Comparison of ENCODE assay signal across 1 mouse cellular context in the genomic region with DNA sequence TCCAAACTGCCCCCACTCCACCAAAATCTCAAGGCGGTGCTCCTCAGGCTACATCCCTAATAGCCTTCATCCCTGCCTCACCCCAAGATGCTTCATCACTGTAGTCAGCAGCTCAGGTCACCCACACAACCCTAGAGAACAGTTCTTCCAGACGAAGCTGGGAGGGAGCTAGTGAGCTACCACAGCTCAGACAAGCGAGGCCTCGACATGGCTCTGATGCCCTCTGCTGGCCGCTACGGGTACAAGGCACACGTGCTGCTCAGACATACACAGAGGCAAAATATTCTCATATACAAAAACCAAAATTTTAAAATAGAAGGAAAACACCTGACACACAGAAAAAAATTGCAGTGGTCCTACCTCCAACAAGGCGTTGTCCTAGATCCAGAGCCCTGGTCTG.
TF ChIP-seq lines count a peak whose summit lies in the region.

No protein-coding gene starts in this region.

TF ChIP-seq in MEL, 35 proteins besides CTCF, POLR2A, EP300 and RAD21 (continued from another document):
- TF ChIP-seq TBP (IDR thresholded peaks at IDR 0.05; ENCODE audit: low read depth, low read length) (0 out of 2 replicates have a peak, but pooled peaks have one; percentile 17), ZNF384 (IDR thresholded peaks at IDR 0.05; ENCODE audit: low read depth, low read length) (peak; percentile 45), ZC3H11A (IDR thresholded peaks at IDR 0.05; ENCODE audit: low read depth, low read length) (peak; percentile 52), MAZ (IDR thresholded peaks at IDR 0.05; ENCODE audit: low read depth, low read length) (peak; percentile 49; the same call in 1 of the 2 replicates), MYB (IDR thresholded peaks at IDR 0.05; ENCODE audit: low read depth, low read length) (no peak), KAT2A (conservative IDR thresholded peaks at IDR 0.05; ENCODE audit: low read depth, low read length) (no peak), SMC3 (IDR thresholded peaks at IDR 0.05; ENCODE audit: low read depth, low read length) (peak; percentile 70), MXI1 (IDR thresholded peaks at IDR 0.05; ENCODE audit: low read depth, low read length) (peak; percentile 76; the same call in 1 of the 2 replicates), CHD1 (IDR thresholded peaks at IDR 0.05; ENCODE audit: low read depth, low read length) (no peak), BHLHE40 (IDR thresholded peaks at IDR 0.05; ENCODE audit: borderline replicate concordance, low read depth, low read length) (peak; percentile 81), USF1 (IDR thresholded peaks at IDR 0.05; ENCODE audit: low read depth, low read length) (peak; percentile 79), MEF2A (IDR thresholded peaks at IDR 0.05; ENCODE audit: extremely low read depth, insufficient replicate concordance, low read depth, low read length, poor library complexity, severe bottlenecking) (no peak)
